Mouse (Mus musculus): Measurements from ENCODE around the gene Olfr1413.

DNA sequence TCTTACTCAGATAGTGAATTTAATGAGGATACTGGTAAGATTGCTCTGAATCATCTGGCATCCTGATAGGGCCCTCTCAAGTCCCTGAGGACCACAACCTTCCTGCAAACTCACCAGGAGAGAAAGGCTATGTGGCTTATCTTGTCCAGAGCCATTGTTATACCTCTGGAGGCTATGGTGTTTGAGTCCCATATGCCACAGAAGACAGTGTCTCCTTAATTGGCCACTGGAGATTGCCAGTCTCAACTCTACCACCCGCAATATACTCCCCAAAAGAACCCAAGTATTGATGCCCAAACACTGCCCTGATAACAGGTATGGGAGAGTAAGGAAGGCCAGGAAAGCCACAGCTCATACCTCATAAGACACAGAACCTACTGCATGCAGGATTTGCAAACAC is 34.4 kb downstream of the Olfr1413 start, which contains the start of gene Olfr1410:
- no peak for TF ChIP-seq POLR2A (IDR thresholded peaks at IDR 0.05; ENCODE audit: borderline replicate concordance, low read depth, low read length)
- TF ChIP-seq CTCF (IDR thresholded peaks at IDR 0.05; ENCODE audit: low read depth, low read length): no peak

Measured in bone marrow macrophage, adult 2 months (primary cell).